Mouse (Mus musculus): ENCODE measurements around the gene Ang.

The Ang gene

GRCm38 (mm10) chr14:51090921-51091900 lies at the start of gene Ang, which contains the start of gene Rnase4:
Gene Ang (plus strand): TSS chr14:51091150.
Gene Rnase4 (plus strand): TSS chr14:51091077.
- peak; percentile 56 for DNase-seq (ENCODE audit: low read depth, low spot score)

- no peak for DNase-seq (ENCODE audit: low read depth, low spot score)
Measured at GRCm38 (mm10) chr14:51041769-51042168, 49.2 kb upstream of the Ang start, which contains the start of gene Rnase9. Gene Rnase9 (minus strand): TSS chr14:51041869.

GRCm38 (mm10) chr14:51047846-51048245 lies 43.1 kb upstream of the Ang start:
- DNase-seq (ENCODE audit: low read depth, low spot score): no peak

- DNase-seq (ENCODE audit: low read depth, low spot score): no peak
Measured at GRCm38 (mm10) chr14:51050063-51050462, 40.9 kb upstream of the Ang start, which contains the start of gene Rnase11. Gene Rnase11 (minus strand): TSS chr14:51050163.

DNA sequence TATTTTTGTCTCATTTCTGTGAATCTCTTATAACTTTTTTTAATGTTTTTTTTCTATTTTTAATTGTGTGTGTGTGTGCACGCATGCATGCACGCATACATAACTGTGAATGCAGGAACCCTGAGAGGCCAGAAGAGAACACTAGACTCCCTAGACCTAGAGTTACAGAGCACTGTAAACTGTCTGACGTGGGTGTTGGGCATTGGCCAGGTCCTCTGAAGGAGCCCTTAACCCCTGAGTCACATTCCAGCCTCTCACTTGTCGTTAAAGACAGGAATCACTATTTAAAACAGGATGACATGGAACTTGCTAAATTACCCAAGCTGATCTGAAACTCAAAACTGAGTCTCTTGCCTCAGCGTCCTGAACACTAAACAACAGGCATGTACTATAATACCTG lies 39.0 kb upstream of the Ang start:
- DNase-seq (ENCODE audit: low read depth, low spot score): no peak

DNA sequence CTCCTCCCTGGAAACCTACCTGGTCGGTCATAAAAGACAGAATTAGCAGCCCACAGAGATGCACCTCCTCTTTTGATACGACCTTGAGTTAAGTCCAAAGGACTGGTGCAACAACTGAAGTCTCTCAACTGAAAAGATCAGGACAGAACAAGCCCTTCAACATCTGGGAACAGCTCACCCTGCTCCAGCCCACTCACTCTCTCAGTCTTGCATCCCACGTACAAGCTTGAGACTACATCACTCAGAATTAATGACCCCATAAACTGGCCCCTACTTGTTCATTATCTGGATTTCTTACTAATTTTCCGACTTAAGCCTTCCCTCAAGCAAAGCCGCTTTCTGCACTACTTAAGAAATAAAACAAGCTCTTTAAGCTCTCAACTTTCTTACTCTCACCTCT lies 37.8 kb upstream of the Ang start:
- no peak for DNase-seq (ENCODE audit: low read depth, low spot score)

DNA sequence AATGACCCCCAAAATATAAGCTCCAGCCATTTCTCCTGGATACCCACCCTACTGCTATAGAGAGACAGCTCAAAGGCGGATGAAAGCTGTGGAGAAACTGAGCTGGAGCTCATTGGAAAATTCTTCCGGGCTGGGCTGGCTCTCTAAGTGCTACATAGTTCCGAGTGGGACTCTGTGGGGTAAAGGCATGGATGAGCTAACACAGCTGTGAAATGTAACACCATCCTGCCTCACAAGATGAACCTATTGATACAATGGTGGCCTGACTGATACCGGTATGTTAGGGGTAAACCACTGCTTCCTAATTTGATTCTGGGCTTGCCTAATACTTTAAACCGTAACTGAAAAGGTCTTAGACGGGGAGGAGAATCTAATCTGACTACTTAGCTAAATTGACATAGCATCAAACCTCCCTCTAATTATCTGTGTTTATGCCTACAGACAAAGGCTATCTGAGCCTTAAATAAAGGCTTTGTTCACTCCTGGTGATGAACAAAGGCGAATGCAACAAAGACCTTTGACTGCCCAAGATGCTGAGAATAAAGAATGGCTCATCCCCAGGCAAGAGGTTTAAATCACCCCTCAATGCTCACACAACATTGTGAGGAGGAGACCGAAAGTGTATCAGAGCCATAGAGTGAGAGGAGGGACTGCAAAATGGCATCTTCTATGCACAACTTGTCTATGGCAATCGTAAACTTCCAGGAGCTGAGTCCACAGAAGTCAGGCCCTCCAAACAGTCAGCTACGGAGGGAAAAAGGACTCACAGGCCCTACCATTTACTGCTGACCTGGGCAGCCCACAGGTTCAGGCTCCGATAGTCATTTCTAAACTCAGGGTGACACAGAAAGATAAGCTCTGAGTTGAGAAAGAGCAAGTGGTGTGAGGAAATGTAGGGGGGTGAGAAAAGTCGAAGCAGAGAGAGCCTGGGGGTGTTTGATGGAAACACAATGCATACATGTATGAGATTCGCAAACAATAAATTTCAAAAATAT lies 36.4 kb upstream of the Ang start:
- no peak for DNase-seq (ENCODE audit: low read depth, low spot score)

DNA sequence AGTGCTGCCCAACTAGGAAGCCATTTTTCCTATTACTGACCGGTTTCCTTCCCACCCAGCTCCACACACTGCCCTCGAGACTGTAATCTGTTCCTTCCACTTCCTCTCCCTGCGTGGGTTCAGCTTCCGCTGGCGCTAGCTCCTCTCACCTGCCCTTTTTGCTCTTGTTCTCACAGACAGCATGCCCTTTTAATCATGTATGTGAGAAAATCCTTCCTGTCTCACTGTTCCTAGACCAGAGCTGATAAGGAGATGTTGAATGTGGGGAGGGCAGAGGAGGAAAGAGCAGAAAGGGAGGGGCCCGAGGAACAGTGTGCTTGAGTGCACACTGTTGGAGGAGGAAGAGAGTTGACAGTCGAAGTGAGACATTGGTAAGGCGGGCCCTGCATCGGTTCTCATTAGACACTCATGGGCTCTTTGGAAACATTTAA lies 33.5 kb upstream of the Ang start, which contains the start of gene Rnase12:
Gene Rnase12, minus strand, starts transcription at position 261 of the 431 bp plus-strand sequence.
- peak; percentile 34 for DNase-seq (ENCODE audit: low read depth, low spot score)

DNA sequence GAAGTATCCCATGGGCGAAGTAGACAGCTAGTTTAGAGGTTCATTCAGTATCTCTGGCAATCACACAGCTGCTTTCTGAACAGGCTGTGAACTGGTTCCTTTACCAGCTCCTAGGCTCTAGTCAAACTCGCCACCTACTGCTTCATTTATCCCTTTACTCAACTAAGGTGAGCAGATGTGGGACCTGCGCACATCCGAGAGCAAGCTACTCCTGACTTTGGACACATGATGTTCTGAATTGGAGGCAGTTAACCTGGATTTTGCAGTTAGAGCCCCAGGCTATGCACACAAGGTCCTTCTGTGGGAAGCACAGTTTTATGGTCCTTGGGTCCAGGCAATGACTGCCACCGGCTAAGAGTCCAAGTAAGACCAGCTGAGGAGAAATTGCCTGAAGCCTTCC lies 30.2 kb upstream of the Ang start:
- DNase-seq (ENCODE audit: low read depth, low spot score): no peak

DNA sequence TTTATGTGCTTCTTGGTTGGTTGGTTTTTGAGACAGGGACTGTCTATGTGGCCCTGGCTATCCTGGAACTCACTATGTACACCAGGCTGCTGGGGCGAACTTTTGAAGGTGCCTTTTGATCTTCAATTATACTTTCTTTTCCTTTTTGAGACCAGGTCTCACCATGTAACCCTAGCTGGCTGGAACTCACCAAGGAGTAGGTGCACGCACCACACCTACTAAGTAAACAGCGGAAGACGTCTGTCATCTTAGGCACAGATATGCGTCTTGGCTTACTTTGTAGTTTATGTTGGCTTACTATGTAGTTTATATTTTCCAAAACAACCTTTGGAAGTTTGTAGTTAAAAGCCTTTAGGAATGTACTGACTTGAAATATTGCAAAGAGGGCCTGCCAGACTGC lies 22.0 kb upstream of the Ang start:
- DNase-seq (ENCODE audit: low read depth, low spot score): no peak

GRCm38 (mm10) chr14:51069617-51070016 lies 21.3 kb upstream of the Ang start:
- DNase-seq (ENCODE audit: low read depth, low spot score): peak; percentile 71

DNA sequence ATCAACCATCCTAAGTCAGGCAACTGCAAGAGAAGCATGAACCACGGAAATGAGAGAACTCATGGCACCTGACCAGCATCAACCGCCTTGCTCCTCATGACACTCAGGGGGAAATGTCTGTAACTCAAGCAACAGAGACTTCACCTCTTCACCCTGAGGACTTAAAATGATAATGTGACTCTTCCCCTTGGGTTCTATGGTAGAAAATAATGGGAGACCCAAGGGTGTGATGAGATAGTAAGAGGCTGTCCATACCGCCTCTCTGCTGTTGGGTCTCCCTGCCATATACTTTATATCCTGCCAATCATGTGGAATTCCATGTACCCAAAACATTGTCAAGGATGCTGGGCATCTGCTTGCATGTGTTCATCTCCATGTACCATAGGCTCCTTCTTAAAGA lies 16.6 kb upstream of the Ang start, which contains the start of gene Olfr750:
Gene Olfr750, minus strand, starts transcription at position 101 of the 400 bp plus-strand sequence.
- no peak for DNase-seq (ENCODE audit: low read depth, low spot score)

DNA sequence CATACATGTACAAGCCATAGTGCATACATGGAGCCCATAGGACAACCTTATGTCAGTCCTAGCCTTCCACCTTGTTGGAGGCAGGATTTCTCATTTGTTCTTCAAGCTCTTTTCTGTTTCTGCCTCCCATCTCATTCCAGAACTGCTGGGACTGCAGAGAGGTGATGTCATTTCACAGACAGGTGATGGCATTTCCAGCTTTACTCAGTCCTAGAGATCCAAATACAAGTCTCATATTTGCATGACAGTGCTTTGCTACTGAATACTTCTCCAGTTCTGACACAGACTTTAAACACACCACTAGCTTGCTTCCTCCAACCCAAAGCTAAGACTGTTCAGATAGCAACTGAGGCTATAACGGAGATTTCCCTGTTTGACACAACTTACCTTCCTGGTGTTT lies 11.8 kb upstream of the Ang start:
- DNase-seq (ENCODE audit: low read depth, low spot score): no peak

DNA sequence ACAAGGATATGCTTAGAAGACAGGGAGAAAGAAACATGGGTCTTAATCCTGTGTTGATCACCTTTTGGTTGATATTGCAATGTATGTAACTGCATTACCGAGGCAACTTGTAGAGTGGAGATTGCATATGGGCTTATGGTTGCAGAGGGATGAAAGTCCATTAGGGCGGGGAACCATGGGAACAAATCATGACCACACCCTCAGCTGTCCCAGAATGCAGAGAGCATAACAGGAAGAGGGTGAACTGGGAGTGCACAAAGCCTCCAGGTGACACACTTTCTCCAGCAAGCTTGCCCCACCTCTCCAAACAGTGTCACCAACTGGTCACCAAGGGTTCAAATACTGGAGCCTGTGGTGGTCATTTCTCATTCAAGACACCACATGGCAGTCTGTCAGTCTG lies 9.9 kb upstream of the Ang start:
- no peak for DNase-seq (ENCODE audit: low read depth, low spot score)

GRCm38 (mm10) chr14:51082599-51083581 lies 8.1 kb upstream of the Ang start:
- DNase-seq (ENCODE audit: low read depth, low spot score): peak; percentile 76

DNA sequence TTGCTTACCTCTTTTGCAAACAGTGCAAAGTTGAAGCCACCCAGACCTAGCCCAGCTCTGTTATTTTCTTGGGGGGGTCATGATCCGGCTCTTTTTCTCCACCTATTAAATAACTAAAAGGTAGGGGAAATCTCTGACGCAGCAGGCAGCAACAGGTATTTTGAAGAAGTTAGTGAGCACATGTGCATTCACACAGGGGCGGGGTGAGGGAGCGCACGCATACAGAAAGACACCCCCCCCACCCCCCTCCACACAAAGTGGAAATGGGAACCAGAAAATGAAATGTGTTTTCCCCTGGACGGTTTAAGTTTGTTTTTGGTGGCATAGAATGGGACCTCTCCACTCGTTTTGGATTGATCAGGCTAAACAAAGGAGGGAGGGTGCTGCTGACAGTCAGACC lies 7.1 kb upstream of the Ang start:
- DNase-seq (ENCODE audit: low read depth, low spot score): no peak

GRCm38 (mm10) chr14:51085086-51085485 lies 5.9 kb upstream of the Ang start:
- DNase-seq (ENCODE audit: low read depth, low spot score): no peak

DNA sequence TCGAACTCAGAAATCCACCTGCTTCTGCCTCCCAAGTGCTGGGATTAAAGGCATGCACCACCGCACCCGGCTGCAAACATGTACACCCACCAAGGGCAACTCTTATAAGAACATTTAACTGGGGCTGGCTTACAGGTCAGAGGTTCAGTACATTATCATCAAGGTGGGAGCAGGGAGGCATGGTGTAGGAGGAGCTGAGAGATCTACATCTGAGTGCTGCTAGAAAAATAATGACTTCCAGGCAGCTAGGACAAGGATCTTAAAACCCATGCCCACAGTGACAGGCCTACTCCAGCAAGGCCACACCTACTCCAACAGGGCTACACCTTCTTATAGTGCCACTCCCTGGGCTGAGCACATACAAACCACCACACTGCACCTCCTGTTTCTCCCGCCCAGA lies 5.0 kb upstream of the Ang start:
- no peak for DNase-seq (ENCODE audit: low read depth, low spot score)

- no peak for DNase-seq (ENCODE audit: low read depth, low spot score)
Measured at GRCm38 (mm10) chr14:51087762-51088161, 3.2 kb upstream of the Ang start.

DNA sequence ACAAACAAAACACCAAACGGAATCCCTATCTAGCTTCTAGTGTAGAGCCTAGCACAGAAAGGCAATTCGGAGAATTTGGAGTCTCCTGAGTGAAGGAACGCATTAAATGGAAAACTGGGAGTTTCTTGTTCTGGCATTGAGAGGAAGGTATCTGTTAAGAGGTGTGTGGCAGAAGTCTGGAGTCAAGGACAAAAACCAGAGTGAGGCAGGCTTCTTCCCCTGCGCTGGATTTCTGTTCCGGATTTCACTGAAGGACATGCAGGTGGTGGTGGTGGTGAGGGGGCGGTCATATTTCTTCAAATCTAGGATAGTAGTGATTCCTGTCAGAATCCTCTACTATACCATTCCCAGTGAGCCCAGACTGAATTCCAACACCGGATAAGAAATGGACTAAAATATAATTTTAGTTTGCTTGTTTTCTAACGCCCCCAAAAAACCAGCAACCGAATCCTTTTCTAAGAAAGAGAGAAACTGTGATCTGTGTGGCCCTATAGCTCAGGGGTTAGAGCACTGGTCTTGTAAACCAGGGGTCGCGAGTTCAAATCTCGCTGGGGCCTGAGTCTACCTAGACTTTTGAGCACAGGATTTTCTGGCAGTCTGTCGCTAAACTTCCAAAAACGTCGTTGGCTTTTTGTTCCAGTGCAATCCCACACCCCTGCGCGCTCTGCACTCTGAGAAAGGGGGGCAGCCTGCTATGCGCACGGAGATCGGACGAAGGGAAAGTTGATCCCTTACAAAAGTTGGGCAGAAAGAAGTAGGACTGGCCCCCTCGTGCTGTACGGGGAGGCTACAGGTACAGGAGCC lies 2.6 kb upstream of the Ang start:
- peak; percentile 83 for DNase-seq (ENCODE audit: low read depth, low spot score)

All from CD4-positive helper T cell, adult 2 months (primary cell).